Mouse (Mus musculus) lung, postnatal 25 days (tissue): ENCODE results near the gene Tmem86a.
A peak's percentile ranks its signal among the peaks of the same experiment; 100 is the strongest.

Experiments
- DNase-seq: peaks from one replicate; pipeline ENCODE4 v3.0.0; 2022; ENCODE audit warnings: low spot score

Tmem86a gene

GRCm38 (mm10) chr7:47027520-47027919, 22.9 kb upstream of the Tmem86a start:
- no peak for DNase-seq

DNA sequence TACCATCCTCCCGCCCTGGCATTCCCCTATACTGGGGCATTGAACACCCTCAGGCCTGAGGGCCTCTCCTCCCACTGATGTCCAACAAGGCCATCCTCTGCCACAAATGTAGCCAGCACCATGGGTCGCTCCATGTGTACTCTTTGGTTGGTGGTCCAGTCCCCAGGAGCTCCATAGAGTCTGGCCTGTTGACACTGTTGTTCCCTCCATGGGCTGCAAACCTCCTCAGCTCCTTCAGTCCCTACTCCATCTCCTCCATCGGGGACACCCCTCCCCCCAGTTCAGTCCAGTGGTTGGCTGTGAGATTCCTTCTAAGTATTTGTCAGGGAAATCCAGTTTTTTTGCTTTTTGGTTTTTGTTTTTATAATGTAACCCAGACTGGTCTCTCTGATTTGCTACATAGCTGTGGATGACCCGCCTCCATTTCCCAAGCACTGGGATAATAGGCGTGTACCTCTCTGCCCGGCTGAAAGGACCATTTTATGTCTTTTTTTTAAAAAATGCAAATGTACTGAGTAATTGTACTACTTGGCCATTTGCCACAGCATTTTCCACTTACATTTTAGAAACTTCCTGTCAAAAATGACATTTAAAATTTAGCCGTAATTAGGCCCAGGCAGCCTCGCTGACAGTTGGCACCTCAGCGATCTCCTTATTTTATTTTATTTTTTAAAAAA, 19.7 kb upstream of the Tmem86a start:
- DNase-seq = no peak

DNA sequence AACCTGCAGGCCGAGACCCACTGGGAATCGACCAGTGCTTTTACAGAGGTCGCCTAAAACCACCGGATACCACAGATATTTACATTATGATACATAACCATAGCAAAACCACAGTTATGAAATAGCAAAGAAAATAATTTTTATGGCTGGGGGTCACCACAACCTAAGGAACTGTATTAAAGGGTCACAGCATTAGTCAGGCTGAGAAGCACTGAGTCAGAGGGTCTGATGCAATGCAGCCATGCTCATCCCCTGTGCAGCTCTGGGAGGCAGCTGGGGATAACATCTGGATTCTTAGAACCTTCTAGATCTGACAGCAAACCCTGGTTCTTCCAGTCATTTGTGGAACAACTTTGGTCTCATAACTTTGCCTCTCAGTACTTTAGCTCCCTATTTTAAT, 19.0 kb upstream of the Tmem86a start:
- DNase-seq = no peak

- no peak for DNase-seq
These were observed 15.5 kb upstream of the Tmem86a start for GRCm38 (mm10) chr7:47034785-47035384.

DNA sequence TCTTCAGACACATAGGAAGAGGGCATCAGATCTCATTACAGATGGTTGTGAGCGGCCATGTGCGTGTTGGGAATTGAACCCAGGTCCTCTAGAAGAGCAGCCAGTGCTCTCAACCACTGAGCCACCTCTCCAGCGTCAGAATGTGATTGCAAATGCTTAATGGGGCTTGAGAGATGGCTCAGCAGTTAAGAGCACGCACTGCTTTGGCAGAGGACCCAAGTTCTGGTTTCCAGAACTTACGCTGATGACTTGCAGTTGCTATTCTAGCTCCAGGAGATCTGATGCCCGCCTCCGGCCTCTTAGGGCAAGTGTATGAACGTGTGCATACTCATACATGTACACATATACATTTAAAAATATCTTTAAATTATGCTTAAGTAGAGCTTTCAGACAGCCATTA, 15.0 kb upstream of the Tmem86a start:
- DNase-seq = no peak

- no peak for DNase-seq
These were observed 8.7 kb upstream of the Tmem86a start for GRCm38 (mm10) chr7:47041706-47042105.

- DNase-seq = no peak
These were observed 8.3 kb upstream of the Tmem86a start for GRCm38 (mm10) chr7:47042121-47042520.

- DNase-seq = no peak
These were observed 7.4 kb upstream of the Tmem86a start for GRCm38 (mm10) chr7:47042823-47043490.

- peak; percentile 57 for DNase-seq
These were observed 365 bp downstream of the Tmem86a start for GRCm38 (mm10) chr7:47050766-47051165.

- peak; percentile 67 for DNase-seq
These were observed 1.2 kb downstream of the Tmem86a start for GRCm38 (mm10) chr7:47051404-47052151.

DNA sequence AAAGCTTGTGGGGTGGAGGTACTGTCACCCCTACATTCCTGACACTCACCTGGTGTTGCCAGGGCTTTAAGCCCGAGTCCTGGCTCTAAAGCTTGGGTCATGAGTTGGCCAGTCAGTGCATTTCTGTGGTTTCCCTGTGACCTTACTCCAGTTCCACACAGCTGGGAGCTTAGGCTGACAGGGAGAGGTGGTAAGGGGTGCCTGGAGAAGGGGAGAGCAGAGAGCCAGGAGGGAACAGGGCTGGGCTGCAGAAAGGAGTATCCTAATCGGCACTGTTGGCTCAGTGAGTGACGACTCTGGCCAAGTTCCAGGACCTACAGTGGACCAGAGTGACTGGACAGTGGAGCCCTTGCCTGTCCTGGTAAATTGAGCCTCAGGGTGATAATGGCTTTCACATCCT, 1.9 kb downstream of the Tmem86a start:
- no peak for DNase-seq

DNA sequence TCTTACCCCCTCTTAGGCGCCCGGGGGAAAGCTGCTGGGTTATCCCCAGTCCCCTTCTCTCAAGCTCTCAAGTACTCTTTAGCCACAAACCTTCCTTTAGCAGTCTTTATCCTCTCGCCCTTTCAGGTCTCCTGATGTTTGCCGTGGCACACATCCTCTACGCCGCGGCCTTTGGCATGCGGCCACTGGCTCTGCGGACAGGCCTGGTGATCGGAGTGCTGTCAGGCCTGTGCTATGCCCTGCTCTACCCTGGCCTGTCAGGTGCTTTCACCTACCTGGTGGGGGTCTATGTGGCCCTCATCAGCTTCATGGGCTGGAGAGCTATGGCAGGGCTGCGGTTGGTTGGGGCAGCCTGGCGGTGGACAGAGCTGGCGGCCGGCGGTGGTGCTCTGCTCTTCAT, 2.9 kb downstream of the Tmem86a start:
- DNase-seq = no peak

DNA sequence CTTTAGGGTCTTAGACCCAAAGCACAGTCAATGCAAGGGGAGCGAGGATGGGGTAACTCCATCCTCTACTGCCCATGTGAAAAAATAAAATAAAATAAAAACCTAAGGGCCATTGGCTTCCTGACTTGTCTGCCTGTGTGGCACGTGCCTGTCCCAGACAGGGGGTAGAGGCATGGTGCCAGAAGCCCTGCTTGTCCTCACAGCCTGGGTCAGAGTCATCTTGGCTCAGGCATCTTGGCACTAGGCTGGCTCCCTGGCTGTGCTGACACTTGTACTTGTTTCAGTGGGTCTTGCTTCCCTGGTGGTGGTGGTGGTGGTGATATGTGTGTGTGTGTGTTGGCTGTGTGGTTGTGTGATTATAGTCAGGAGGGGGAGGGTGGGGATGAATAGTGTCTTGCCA, 4.3 kb downstream of the Tmem86a start:
- no peak for DNase-seq

GRCm38 (mm10) chr7:47055744-47056143, 5.3 kb downstream of the Tmem86a start:
- peak; percentile 31 for DNase-seq

GRCm38 (mm10) chr7:47056273-47056672, 5.9 kb downstream of the Tmem86a start:
- peak; percentile 23 for DNase-seq

GRCm38 (mm10) chr7:47059339-47059738, 8.9 kb downstream of the Tmem86a start:
- no peak for DNase-seq

DNA sequence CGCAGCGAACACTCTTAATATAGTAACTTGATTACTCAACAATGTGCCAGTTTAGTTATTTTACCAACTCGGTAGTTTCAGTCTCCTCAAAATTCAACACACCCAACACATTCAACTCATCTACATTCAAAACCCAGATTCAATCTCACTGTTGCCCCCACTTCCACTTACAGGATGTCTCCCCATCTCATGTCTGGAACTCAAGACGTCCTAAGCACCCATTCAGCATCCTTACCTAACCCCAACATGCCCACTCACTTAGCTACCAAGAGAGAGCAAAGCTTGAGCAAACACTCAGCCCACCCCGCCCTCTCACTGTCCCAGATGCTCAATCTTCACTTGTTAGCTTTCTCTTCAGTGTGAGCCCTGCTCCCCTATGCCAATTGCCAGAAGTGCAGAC, 11.2 kb downstream of the Tmem86a start:
- DNase-seq = no peak

DNA sequence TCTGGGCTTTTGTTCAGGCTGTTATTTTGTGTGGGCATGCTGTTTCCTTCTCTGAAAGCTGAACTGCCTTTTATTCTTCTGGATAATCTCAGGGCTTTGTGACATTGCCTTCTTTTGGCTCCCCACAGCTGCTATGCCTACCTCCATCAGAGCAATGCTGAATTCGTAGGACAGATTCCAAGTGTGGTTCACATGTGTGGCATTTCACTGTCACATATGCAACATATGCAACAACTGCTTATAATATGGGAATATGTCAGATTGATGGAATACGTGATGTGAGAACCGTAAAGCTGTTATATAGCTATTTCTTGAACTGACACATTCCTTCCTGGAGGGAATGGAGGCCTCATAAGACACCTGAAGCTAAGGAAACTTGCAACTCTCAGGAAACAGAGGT, 16.5 kb downstream of the Tmem86a start:
- DNase-seq = no peak

DNA sequence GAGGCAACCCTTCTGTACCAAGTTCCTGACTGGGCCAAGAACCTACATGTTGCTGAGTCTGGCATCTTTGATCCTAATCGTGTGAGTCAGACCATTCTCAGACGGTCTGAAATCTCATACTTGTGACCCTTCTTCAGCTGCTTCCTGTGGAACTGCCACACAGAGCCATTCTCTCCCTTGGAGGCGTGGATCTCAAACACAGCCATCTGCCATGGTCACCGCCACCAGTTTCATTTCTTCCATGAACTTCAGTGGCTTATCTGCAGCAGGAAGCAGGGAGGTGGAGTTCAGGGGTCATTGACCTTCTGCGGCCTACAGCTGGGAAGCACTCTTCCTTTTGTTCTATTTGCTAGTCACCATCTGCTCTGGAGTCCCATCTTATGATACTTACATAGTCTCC, 17.5 kb downstream of the Tmem86a start:
- no peak for DNase-seq

GRCm38 (mm10) chr7:47072551-47072950, 22.1 kb downstream of the Tmem86a start:
- DNase-seq = no peak

DNA sequence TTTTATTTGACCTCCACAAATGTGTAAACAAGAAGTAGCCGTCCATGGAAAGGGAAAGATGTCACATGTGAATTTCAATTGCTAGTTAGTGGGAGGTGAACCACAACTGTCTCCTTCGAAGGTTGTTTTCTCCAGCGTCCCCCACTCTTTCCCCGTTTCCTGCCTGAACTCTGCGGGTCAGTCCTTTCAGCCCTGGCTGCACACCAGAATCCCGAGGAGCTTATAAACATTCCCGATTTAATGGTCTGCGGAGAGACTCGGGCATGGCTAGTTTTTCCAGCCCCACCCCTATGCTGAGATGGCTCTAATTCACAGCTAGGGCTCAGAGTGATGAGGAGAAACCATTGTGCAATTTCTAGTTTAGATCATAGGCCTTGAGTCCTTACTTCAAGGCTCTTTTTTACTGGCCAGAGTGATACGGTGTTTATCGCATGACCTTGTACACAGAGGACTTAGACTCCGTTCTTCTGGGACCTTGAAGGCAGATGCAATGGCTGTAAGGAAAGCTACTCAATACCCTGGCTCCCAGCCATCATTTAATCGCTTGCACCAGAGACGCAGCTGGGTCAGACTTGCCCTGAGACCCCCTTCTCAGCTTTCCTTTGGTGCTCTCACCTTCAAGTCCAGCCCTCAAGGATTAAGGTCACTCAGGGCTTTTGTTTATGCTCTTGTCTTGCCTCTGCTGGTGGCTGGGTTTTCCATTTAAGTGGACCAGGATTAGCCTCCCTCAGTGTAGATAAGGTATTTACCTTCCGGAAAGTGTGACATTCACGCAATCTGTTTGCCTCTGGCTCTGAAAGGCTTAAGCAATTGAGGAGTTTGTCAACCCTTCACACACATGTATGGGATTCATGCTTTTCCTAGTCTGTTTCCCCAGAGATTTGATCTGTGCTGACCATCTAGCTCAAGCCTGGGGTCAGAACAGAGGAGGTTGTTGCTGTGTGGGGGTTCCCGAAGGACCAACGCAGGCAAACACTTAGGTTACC, 23.4 kb downstream of the Tmem86a start:
- no peak for DNase-seq

DNA sequence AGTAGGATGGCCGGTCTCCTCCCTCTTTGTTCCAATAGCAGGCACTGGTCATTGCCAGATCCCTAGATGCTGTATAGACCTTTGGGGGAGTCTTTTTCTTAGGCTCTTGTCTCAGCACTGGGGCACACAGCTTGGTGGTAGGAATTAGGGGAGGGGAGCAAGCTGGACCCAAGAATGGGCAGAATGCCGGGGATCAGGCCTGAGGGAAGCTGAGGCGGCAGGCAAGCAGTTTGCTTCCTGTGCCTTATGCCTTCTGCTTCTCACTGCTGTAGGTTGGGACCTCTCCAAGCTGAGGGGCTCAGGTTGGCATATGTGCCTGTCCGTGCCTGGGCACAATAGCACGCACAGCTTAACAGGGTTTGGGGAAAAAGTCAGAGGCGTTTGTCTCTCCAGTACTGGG, 25.8 kb downstream of the Tmem86a start:
- no peak for DNase-seq
